Mouse (Mus musculus): ENCODE measurements around the gene Ptprm. TPM values are rescaled to one million over a fixed set of nuclear protein-coding genes. Genes with fewer than 3 reads are reported as not detected.

The Ptprm gene
- polyA plus RNA-seq, 1 experiment from 2014 or later, result 31.4 TPM

DNA sequence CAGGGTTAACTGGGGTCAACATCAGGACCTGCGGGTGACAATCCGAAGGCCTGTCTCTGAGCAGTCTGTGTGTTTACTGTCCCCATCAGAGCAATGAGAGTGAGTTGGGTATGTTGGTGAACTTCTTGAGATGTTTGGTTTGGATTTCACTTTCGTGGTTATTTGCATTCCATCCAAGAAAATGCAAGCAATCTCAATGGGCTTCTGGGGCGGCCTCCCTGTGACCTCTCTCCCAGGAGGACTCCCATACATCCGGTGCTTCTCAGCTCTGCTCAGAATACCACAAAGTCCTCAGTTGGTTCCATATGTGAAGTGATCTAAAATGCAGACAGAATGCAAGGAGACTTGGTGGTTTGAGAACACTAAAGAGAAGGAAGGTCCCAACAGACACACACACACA, 96.5 kb downstream of the Ptprm start:
- Histone ChIP-seq H3K4me1 (replicated peaks; ENCODE audit: control insufficient read depth, insufficient read depth, low read length) (no peaks in the 10 kb centered on the region), H3K36me3 (replicated peaks; ENCODE audit: control insufficient read depth, insufficient read depth) (no peaks in the 10 kb centered on the region), H3K9ac (no peak overlapping the region), H3K27ac (no peak overlapping the region), H3K4me3 (replicated peaks; ENCODE audit: low read length) (no peak overlapping the region), H3K4me2 (replicated peaks) (no peak overlapping the region), H3K27me3 (ENCODE audit: control insufficient read depth, insufficient read depth, low read length) (no peaks in the 10 kb centered on the region), H3K9me3 (ENCODE audit: control insufficient read depth, low read length) (no peaks in the 10 kb centered on the region)
- 90% methylated on average over 5 of the region's 5 CpGs for WGBS
- no peak for DNase-seq (ENCODE audit: low spot score)
- no peak for ATAC-seq (ENCODE audit: low FRiP score)

DNA sequence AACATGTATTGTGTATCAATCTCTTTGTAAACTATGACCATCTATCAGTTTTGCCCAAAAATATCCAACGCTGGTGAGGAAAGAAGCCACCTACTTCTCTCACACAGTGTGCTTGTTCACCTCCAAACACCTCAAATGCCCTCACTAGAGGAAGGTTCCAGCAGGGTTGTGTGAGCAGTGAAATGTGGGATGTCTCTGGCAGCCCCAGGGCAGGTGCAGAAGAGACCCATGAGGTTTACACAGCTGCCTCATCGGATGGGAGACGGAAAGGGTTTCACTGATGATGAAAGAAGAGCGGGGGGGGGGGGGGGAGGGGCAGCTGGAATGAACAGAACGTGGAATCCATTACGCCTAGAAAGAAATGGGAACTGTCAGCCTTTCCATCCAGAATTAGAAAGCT, 98.1 kb downstream of the Ptprm start:
- Histone ChIP-seq H3K4me2 (replicated peaks) (no peak overlapping the region), H3K27ac (no peak overlapping the region), H3K36me3 (replicated peaks; ENCODE audit: control insufficient read depth, insufficient read depth) (no peaks in the 10 kb centered on the region), H3K9ac (no peak overlapping the region), H3K4me3 (replicated peaks; ENCODE audit: low read length) (no peak overlapping the region), H3K9me3 (ENCODE audit: control insufficient read depth, low read length) (no peaks in the 10 kb centered on the region), H3K4me1 (replicated peaks; ENCODE audit: control insufficient read depth, insufficient read depth, low read length) (no peaks in the 10 kb centered on the region), H3K27me3 (ENCODE audit: control insufficient read depth, insufficient read depth, low read length) (no peaks in the 10 kb centered on the region)
- 74% methylated on average over 5 of the region's 6 CpGs for WGBS
- ATAC-seq (ENCODE audit: low FRiP score) (no peak), DNase-seq (ENCODE audit: low spot score) (no peak)

- DNase-seq (ENCODE audit: low spot score), result no peak
- WGBS, result 81% methylated on average over 4 of the region's 4 CpGs
- Histone ChIP-seq H3K9ac (no peak overlapping the region), H3K4me3 (replicated peaks; ENCODE audit: low read length) (no peak overlapping the region), H3K27ac (no peak overlapping the region), H3K36me3 (replicated peaks; ENCODE audit: control insufficient read depth, insufficient read depth) (no peaks in the 10 kb centered on the region), H3K4me1 (replicated peaks; ENCODE audit: control insufficient read depth, insufficient read depth, low read length) (no peaks in the 10 kb centered on the region), H3K27me3 (ENCODE audit: control insufficient read depth, insufficient read depth, low read length) (no peaks in the 10 kb centered on the region), H3K4me2 (replicated peaks) (no peak overlapping the region), H3K9me3 (ENCODE audit: control insufficient read depth, low read length) (no peaks in the 10 kb centered on the region)
- no peak for ATAC-seq (ENCODE audit: low FRiP score)
These were observed 100.8 kb downstream of the Ptprm start for GRCm38 (mm10) chr17:67253445-67253844.

DNA sequence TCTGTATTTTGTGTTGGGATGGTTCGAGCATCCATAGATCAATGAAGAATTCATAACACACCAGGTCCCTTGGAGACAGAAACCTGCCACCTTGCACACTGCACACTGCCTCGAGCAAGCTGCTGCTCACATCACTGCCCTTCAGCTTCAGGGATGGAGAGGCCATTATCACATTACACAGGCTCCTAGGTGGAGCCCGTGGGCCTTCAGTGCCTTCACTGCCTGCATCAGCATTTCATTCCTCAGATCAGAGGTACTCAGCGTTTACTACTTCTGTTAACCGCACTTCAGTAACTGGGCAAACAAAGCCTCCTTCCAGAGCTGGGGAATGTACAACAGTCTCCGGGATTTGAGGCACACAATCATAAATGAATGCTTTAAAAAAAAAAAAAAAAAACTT, 101.3 kb downstream of the Ptprm start:
- 70% methylated on average over 6 of the region's 6 CpGs for WGBS
- no peak overlapping the region for H3K4me2 ChIP-seq (replicated peaks)
- H3K27ac ChIP-seq, result no peak overlapping the region
- H3K9ac ChIP-seq, result no peak overlapping the region
- H3K36me3 ChIP-seq (replicated peaks; ENCODE audit: control insufficient read depth, insufficient read depth), result no peaks in the 10 kb centered on the region
- no peak for ATAC-seq (ENCODE audit: low FRiP score)
- no peak for DNase-seq (ENCODE audit: low spot score)
- no peak overlapping the region for H3K4me3 ChIP-seq (replicated peaks; ENCODE audit: low read length)
- H3K27me3 ChIP-seq (ENCODE audit: control insufficient read depth, insufficient read depth, low read length), result no peaks in the 10 kb centered on the region
- 0 out of 2 replicates have a peak, but pooled peaks cover 3% of the 10 kb centered on the region for H3K4me1 ChIP-seq (replicated peaks; ENCODE audit: control insufficient read depth, insufficient read depth, low read length)
- H3K9me3 ChIP-seq (ENCODE audit: control insufficient read depth, low read length), result no peaks in the 10 kb centered on the region

DNA sequence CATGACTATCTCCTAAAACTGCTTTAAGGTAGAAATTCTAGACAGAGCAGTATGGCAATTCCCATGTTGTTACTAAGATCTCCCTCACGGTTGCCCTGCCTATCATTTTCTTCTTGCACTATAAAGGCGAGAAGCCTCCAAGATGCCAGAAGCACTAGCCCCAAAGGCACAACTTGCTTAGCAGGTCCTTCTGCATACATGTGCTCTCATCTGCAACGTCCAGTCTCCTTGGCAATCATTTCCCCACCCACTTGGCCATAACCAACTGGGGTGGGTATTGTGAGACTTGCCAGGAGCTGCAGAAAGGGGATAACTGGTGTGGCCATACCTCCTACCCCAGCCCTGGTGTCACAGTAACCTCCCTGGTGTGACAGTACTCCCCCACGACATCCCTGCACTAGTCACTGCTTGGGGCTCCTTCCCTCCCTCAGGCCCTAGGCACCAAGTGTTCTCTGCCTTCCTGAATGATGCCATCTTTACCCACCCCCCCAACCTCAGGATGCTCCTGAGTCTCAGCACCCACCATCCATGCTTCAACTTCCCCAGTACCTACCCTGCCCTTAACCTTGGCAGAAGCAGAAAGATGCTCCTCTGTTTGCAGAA, 108.9 kb downstream of the Ptprm start:
- Histone ChIP-seq H3K9ac (no peak overlapping the region), H3K4me3 (replicated peaks; ENCODE audit: low read length) (no peak overlapping the region), H3K4me2 (replicated peaks) (no peak overlapping the region), H3K4me1 (replicated peaks; ENCODE audit: control insufficient read depth, insufficient read depth, low read length) (peaks cover 19% of the 10 kb centered on the region), H3K9me3 (ENCODE audit: control insufficient read depth, low read length) (no peaks in the 10 kb centered on the region), H3K36me3 (replicated peaks; ENCODE audit: control insufficient read depth, insufficient read depth) (no peaks in the 10 kb centered on the region), H3K27me3 (ENCODE audit: control insufficient read depth, insufficient read depth, low read length) (no peaks in the 10 kb centered on the region), H3K27ac (no peak overlapping the region)
- WGBS, result 70% methylated on average over 4 of the region's 4 CpGs
- ATAC-seq (ENCODE audit: low FRiP score), result no peak
- no peak for DNase-seq (ENCODE audit: low spot score)

- H3K27me3 ChIP-seq (ENCODE audit: control insufficient read depth, insufficient read depth, low read length), result no peaks in the 10 kb centered on the region
- ATAC-seq (ENCODE audit: low FRiP score) (no peak), DNase-seq (ENCODE audit: low spot score) (no peak)
- WGBS, result 44% methylated on average over 12 of the region's 12 CpGs
- no peaks in the 10 kb centered on the region for H3K36me3 ChIP-seq (replicated peaks; ENCODE audit: control insufficient read depth, insufficient read depth)
- H3K4me1 ChIP-seq (replicated peaks; ENCODE audit: control insufficient read depth, insufficient read depth, low read length), result peaks cover 15% of the 10 kb centered on the region
- H3K9me3 ChIP-seq (ENCODE audit: control insufficient read depth, low read length), result no peaks in the 10 kb centered on the region
- no peak overlapping the region for H3K27ac ChIP-seq
- H3K4me3 ChIP-seq (replicated peaks; ENCODE audit: low read length), result no peak overlapping the region
- H3K4me2 ChIP-seq (replicated peaks), result no peak overlapping the region
- no peak overlapping the region for H3K9ac ChIP-seq
These were observed 111.3 kb downstream of the Ptprm start for GRCm38 (mm10) chr17:67242774-67243495.

DNA sequence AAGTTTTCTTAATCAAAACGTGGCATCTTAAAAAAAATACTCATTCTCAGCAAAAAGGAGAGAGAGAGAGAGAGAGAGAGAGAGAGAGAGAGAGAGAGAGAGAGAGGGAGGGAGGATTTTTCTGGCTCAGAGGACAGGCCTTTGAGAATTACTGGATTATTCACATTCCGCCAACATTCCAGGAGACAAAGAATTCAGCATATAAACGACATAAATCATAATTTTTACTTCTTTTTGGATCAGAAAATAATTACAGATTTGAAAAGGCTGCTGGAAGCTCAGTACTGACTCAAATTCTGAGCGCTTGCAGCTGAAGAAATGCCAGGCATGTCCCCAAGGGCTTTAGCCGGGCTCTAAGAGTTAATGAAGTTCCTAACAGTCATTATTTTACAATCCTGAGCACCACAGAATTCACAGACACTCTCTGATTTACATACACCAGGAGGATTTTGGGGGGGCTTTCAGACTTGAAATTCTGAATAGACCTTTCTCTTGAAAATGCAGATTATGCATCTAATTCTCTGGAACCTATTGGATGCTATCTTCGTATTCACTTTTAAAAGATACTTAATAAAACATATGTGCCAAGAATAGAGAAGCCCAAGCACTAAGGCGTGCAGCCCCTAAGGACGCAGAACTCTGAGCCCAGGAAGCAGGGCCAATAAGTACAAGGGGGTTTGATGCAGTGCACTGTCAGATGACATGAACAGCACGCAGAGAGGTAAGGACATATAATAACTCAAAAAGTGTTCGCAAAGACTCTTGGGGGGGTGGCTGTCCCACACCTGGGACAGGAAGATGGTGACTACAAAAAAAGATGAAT, 112.1 kb downstream of the Ptprm start:
- ATAC-seq (ENCODE audit: low FRiP score) (no peak), DNase-seq (ENCODE audit: low spot score) (no peak)
- Histone ChIP-seq H3K27ac (no peak overlapping the region), H3K9me3 (ENCODE audit: control insufficient read depth, low read length) (no peaks in the 10 kb centered on the region), H3K27me3 (ENCODE audit: control insufficient read depth, insufficient read depth, low read length) (no peaks in the 10 kb centered on the region), H3K4me2 (replicated peaks) (no peak overlapping the region), H3K9ac (no peak overlapping the region), H3K36me3 (replicated peaks; ENCODE audit: control insufficient read depth, insufficient read depth) (no peaks in the 10 kb centered on the region), H3K4me3 (replicated peaks; ENCODE audit: low read length) (no peak overlapping the region), H3K4me1 (replicated peaks; ENCODE audit: control insufficient read depth, insufficient read depth, low read length) (peaks cover 15% of the 10 kb centered on the region)
- 51% methylated on average over 10 of the region's 10 CpGs for WGBS

DNA sequence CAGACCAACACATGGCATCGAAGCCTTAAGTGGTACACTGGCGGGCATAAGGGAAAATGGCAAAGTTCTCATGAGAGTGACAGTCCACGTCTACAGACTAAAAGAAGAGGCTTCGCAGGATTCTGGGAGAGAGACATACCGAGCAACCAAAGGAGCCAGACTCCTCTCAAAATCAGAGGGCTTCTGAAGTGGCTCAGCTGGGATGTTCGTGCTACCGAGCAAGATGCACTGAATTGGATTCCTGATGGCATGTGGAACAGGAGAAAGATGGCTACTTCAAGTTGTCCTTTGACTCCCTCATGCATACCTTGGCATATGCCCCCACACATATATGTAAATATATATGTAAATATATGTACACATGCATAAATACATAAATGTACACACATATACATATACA, 115.4 kb downstream of the Ptprm start:
- no peak overlapping the region for H3K4me3 ChIP-seq (replicated peaks; ENCODE audit: low read length)
- H3K27me3 ChIP-seq (ENCODE audit: control insufficient read depth, insufficient read depth, low read length), result no peaks in the 10 kb centered on the region
- DNase-seq (ENCODE audit: low spot score), result no peak
- H3K4me1 ChIP-seq (replicated peaks; ENCODE audit: control insufficient read depth, insufficient read depth, low read length), result peaks cover 15% of the 10 kb centered on the region
- no peak overlapping the region for H3K4me2 ChIP-seq (replicated peaks)
- no peak overlapping the region for H3K9ac ChIP-seq
- 95% methylated on average over 7 of the region's 7 CpGs for WGBS
- H3K27ac ChIP-seq, result no peak overlapping the region
- ATAC-seq (ENCODE audit: low FRiP score), result no peak
- H3K36me3 ChIP-seq (replicated peaks; ENCODE audit: control insufficient read depth, insufficient read depth), result no peaks in the 10 kb centered on the region
- H3K9me3 ChIP-seq (ENCODE audit: control insufficient read depth, low read length), result no peaks in the 10 kb centered on the region

DNA sequence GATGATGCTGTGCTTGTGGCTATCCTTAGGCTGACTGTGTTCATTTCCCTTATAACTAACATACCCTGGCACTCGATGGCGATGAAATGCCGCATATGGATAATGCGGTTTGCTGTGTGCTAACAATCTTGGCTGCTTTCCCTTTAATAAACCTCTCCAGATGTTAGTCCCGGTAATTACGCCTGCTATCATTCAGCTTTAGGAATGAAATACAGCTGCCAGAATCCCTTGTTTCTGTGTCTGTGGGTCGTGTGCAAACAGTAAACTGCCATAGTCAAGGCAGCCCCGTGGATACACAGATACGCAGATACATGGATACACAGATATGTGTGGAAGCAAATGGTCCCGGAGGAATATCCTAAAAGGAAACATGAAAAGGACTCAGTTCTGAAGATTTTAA, 116.8 kb downstream of the Ptprm start:
- no peak for ATAC-seq (ENCODE audit: low FRiP score)
- no peak overlapping the region for H3K4me3 ChIP-seq (replicated peaks; ENCODE audit: low read length)
- H3K9me3 ChIP-seq (ENCODE audit: control insufficient read depth, low read length), result no peaks in the 10 kb centered on the region
- H3K4me1 ChIP-seq (replicated peaks; ENCODE audit: control insufficient read depth, insufficient read depth, low read length), result peaks cover 6% of the 10 kb centered on the region
- H3K36me3 ChIP-seq (replicated peaks; ENCODE audit: control insufficient read depth, insufficient read depth), result no peaks in the 10 kb centered on the region
- no peak overlapping the region for H3K4me2 ChIP-seq (replicated peaks)
- H3K27me3 ChIP-seq (ENCODE audit: control insufficient read depth, insufficient read depth, low read length), result no peaks in the 10 kb centered on the region
- peak; percentile 47 for DNase-seq (ENCODE audit: low spot score)
- H3K27ac ChIP-seq, result no peak overlapping the region
- WGBS, result 73% methylated on average over 10 of the region's 10 CpGs
- no peak overlapping the region for H3K9ac ChIP-seq
